Mouse (Mus musculus): ENCODE data around the gene Col6a6.
A peak's percentile ranks its signal among the peaks of the same experiment; 100 is the strongest.
"Not testable (repeated sequence)": the region's sequence is repeated elsewhere in the genome, so short reads cannot be mapped to it uniquely, and the experiment has no call there.

Gene Col6a6

GRCm38 (mm10) chr9:105670916-105671315 lies 157.0 kb downstream of the Col6a6 start:
- no peak for DNase-seq (ENCODE audit: low read depth, low spot score)

GRCm38 (mm10) chr9:105665269-105665668 lies 162.7 kb downstream of the Col6a6 start:
- no peak for DNase-seq (ENCODE audit: low read depth, low spot score)

GRCm38 (mm10) chr9:105659877-105660276 lies 168.1 kb downstream of the Col6a6 start:
- DNase-seq (ENCODE audit: low read depth, low spot score): no peak

GRCm38 (mm10) chr9:105658216-105658615 lies 169.7 kb downstream of the Col6a6 start:
- DNase-seq (ENCODE audit: low read depth, low spot score): no peak

- no peak for DNase-seq (ENCODE audit: low read depth, low spot score)
Observed at GRCm38 (mm10) chr9:105656189-105656588, 171.8 kb downstream of the Col6a6 start.

- DNase-seq (ENCODE audit: low read depth, low spot score): peak; percentile 94
Observed at GRCm38 (mm10) chr9:105642460-105643371, 185.2 kb downstream of the Col6a6 start, which contains the start of gene Pik3r4. Gene Pik3r4 (plus strand): TSS chr9:105642978.

- DNase-seq (ENCODE audit: low read depth, low spot score): not testable (repeated sequence)
Observed at GRCm38 (mm10) chr9:105641377-105641776, 186.6 kb downstream of the Col6a6 start.

Measured in CD4-positive, CD25-positive, alpha-beta regulatory T cell, adult 2 months (primary cell).